Mouse (Mus musculus): ENCODE data around the gene Hist1h4a. TPM values are rescaled to one million over a fixed set of nuclear protein-coding genes. Genes with fewer than 3 reads are reported as not detected.
"Not testable (repeated sequence)": the region's sequence is repeated elsewhere in the genome, so short reads cannot be mapped to it uniquely, and the experiment has no call there.

The Hist1h4a gene
- polyA plus RNA-seq, 1 experiment from 2014 or later = not detected

- H3K4me2 ChIP-seq (replicated peaks) = peak overlapping the region; percentile 70
- no peaks in the 10 kb centered on the region for H3K36me3 ChIP-seq (replicated peaks; ENCODE audit: control insufficient read depth, insufficient read depth)
- H3K9me3 ChIP-seq (ENCODE audit: control insufficient read depth, low read length) = no peaks in the 10 kb centered on the region
- peaks cover 11% of the 10 kb centered on the region for H3K4me1 ChIP-seq (replicated peaks; ENCODE audit: control insufficient read depth, insufficient read depth, low read length)
- H3K27ac ChIP-seq = peak overlapping the region; percentile 93
- DNase-seq (ENCODE audit: low spot score) (no peak), ATAC-seq (ENCODE audit: low FRiP score) (no peak)
- H3K4me3 ChIP-seq (replicated peaks; ENCODE audit: low read length) = peak overlapping the region; percentile 40
- peak overlapping the region; percentile 60 for H3K9ac ChIP-seq
- WGBS = under 1% methylated on average over 11 of the region's 11 CpGs
- H3K27me3 ChIP-seq (ENCODE audit: control insufficient read depth, insufficient read depth, low read length) = no peaks in the 10 kb centered on the region
Observed at GRCm38 (mm10) chr13:23751478-23751956, 9.5 kb downstream of the Hist1h4a start.

GRCm38 (mm10) chr13:23750839-23751477 is 10.1 kb downstream of the Hist1h4a start, which contains the start of gene Hist1h2ab:
Gene Hist1h2ab (plus strand): TSS chr13:23751126.
- peak; percentile 78 for DNase-seq (ENCODE audit: low spot score)
- 1% methylated on average over 25 of the region's 47 CpGs for WGBS
- not testable (repeated sequence) for H3K27me3 ChIP-seq (ENCODE audit: control insufficient read depth, insufficient read depth, low read length); H3K36me3 ChIP-seq (replicated peaks; ENCODE audit: control insufficient read depth, insufficient read depth); H3K9me3 ChIP-seq (ENCODE audit: control insufficient read depth, low read length)
- H3K4me1 ChIP-seq (replicated peaks; ENCODE audit: control insufficient read depth, insufficient read depth, low read length) = peaks cover 11% of the 10 kb centered on the region
- ATAC-seq (ENCODE audit: low FRiP score) = peak; percentile 66
- H3K4me2 ChIP-seq (replicated peaks) = peak within 1 kb of the TSS; percentile 70
- peak within 1 kb of the TSS; percentile 93 for H3K27ac ChIP-seq
- peak within 1 kb of the TSS; percentile 40 for H3K4me3 ChIP-seq (replicated peaks; ENCODE audit: low read length)
- peak within 1 kb of the TSS; percentile 60 for H3K9ac ChIP-seq

- Histone ChIP-seq H3K27me3 (ENCODE audit: control insufficient read depth, insufficient read depth, low read length) (no peaks in the 10 kb centered on the region), H3K9ac (no peak overlapping the region), H3K4me1 (replicated peaks; ENCODE audit: control insufficient read depth, insufficient read depth, low read length) (peaks cover 15% of the 10 kb centered on the region), H3K4me3 (replicated peaks; ENCODE audit: low read length) (no peak overlapping the region), H3K36me3 (replicated peaks; ENCODE audit: control insufficient read depth, insufficient read depth) (no peaks in the 10 kb centered on the region), H3K4me2 (replicated peaks) (no peak overlapping the region), H3K9me3 (ENCODE audit: control insufficient read depth, low read length) (no peaks in the 10 kb centered on the region), H3K27ac (no peak overlapping the region)
- no peak for ATAC-seq (ENCODE audit: low FRiP score)
- DNase-seq (ENCODE audit: low spot score) = no peak
- WGBS = 92% methylated on average over 5 of the region's 5 CpGs
Observed at GRCm38 (mm10) chr13:23749563-23750121, 11.4 kb downstream of the Hist1h4a start.

- Histone ChIP-seq H3K9ac (0 out of 2 replicates have a peak overlapping the region, but pooled peaks have one; percentile 54), H3K4me2 (replicated peaks) (no peak overlapping the region), H3K36me3 (replicated peaks; ENCODE audit: control insufficient read depth, insufficient read depth) (no peaks in the 10 kb centered on the region), H3K27me3 (ENCODE audit: control insufficient read depth, insufficient read depth, low read length) (no peaks in the 10 kb centered on the region), H3K9me3 (ENCODE audit: control insufficient read depth, low read length) (no peaks in the 10 kb centered on the region), H3K4me1 (replicated peaks; ENCODE audit: control insufficient read depth, insufficient read depth, low read length) (peaks cover 15% of the 10 kb centered on the region), H3K4me3 (replicated peaks; ENCODE audit: low read length) (no peak overlapping the region), H3K27ac (peak overlapping the region; percentile 92; the same call in 1 of the 2 replicates)
- WGBS = 5% methylated on average over 4 of the region's 4 CpGs
- DNase-seq (ENCODE audit: low spot score) (no peak), ATAC-seq (ENCODE audit: low FRiP score) (no peak)
Observed at GRCm38 (mm10) chr13:23747892-23748288, 13.1 kb downstream of the Hist1h4a start.

GRCm38 (mm10) chr13:23747081-23747891 is 13.7 kb downstream of the Hist1h4a start:
- WGBS = 5% methylated on average over 10 of the region's 13 CpGs
- Histone ChIP-seq H3K27me3 (ENCODE audit: control insufficient read depth, insufficient read depth, low read length) (no peaks in the 10 kb centered on the region), H3K4me1 (replicated peaks; ENCODE audit: control insufficient read depth, insufficient read depth, low read length) (peaks cover 15% of the 10 kb centered on the region), H3K4me2 (replicated peaks) (peak overlapping the region; percentile 84), H3K27ac (peak overlapping the region; percentile 92), H3K9me3 (ENCODE audit: control insufficient read depth, low read length) (no peaks in the 10 kb centered on the region), H3K36me3 (replicated peaks; ENCODE audit: control insufficient read depth, insufficient read depth) (no peaks in the 10 kb centered on the region), H3K9ac (peak overlapping the region; percentile 54), H3K4me3 (replicated peaks; ENCODE audit: low read length) (peak overlapping the region; percentile 29)
- DNase-seq (ENCODE audit: low spot score) (no peak), ATAC-seq (ENCODE audit: low FRiP score) (peak; percentile 4; the same call in 1 of the 2 replicates)

- Histone ChIP-seq H3K4me3 (replicated peaks; ENCODE audit: low read length) (peak within 1 kb of the TSS; percentile 29), H3K4me1 (replicated peaks; ENCODE audit: control insufficient read depth, insufficient read depth, low read length) (peaks cover 11% of the 10 kb centered on the region), H3K4me2 (replicated peaks) (peak within 1 kb of the TSS; percentile 84), H3K9ac (peak within 1 kb of the TSS; percentile 56), H3K27ac (peak within 1 kb of the TSS; percentile 92)
- H3K36me3 ChIP-seq (replicated peaks; ENCODE audit: control insufficient read depth, insufficient read depth); H3K9me3 ChIP-seq (ENCODE audit: control insufficient read depth, low read length); H3K27me3 ChIP-seq (ENCODE audit: control insufficient read depth, insufficient read depth, low read length): not testable (repeated sequence)
- under 1% methylated on average over 36 of the region's 58 CpGs for WGBS
- DNase-seq (ENCODE audit: low spot score) (peak; percentile 84), ATAC-seq (ENCODE audit: low FRiP score) (peak; percentile 94)
Observed at GRCm38 (mm10) chr13:23746201-23747080, 14.6 kb downstream of the Hist1h4a start, which contains the start of gene Hist1h2bb. Gene Hist1h2bb (plus strand): TSS chr13:23746734.

GRCm38 (mm10) chr13:23745381-23746161 is 15.5 kb downstream of the Hist1h4a start, which contains the start of gene Hist1h3c:
Gene Hist1h3c (minus strand): TSS chr13:23745602.
- no peaks in the 10 kb centered on the region for H3K36me3 ChIP-seq (replicated peaks; ENCODE audit: control insufficient read depth, insufficient read depth)
- H3K27me3 ChIP-seq (ENCODE audit: control insufficient read depth, insufficient read depth, low read length) = no peaks in the 10 kb centered on the region
- H3K9me3 ChIP-seq (ENCODE audit: control insufficient read depth, low read length) = no peaks in the 10 kb centered on the region
- DNase-seq (ENCODE audit: low spot score) (peak; percentile 95), ATAC-seq (ENCODE audit: low FRiP score) (peak; percentile 75; the same call in 1 of the 2 replicates)
- WGBS = 1% methylated on average over 24 of the region's 28 CpGs
- H3K4me1 ChIP-seq (replicated peaks; ENCODE audit: control insufficient read depth, insufficient read depth, low read length) = peaks cover 11% of the 10 kb centered on the region
- H3K4me3 ChIP-seq (replicated peaks; ENCODE audit: low read length) = peak within 1 kb of the TSS; percentile 29
- peak within 1 kb of the TSS; percentile 84 for H3K4me2 ChIP-seq (replicated peaks)
- H3K27ac ChIP-seq = peak within 1 kb of the TSS; percentile 92
- peak within 1 kb of the TSS; percentile 56 for H3K9ac ChIP-seq

Measured in hindbrain, embryonic 14.5 days (tissue).